Mouse (Mus musculus) spleen, adult 2 months (tissue): ENCODE results near the gene Mbtps2. TPM values are rescaled to one million over a fixed set of nuclear protein-coding genes. Genes with fewer than 3 reads are reported as not detected.
A peak's percentile ranks its signal among the peaks of the same experiment; 100 is the strongest.

ENCODE experiments used
- DNase-seq, 2 experiments: peaks; one replicate each; pipeline versions ENCODE4 v3.0.0 to v3.0.0-alpha.2; 2012 to 2021; ENCODE audit warnings: low spot score in 2 of 2, low read depth in 1 of 2
- H3K27ac ChIP-seq: fragments of 200-500 bp; 2 replicates; pipeline ENCODE4 v1.5.1; 2012; ENCODE audit warnings: low read length, inconsistent platforms; ENCODE audit not compliant: insufficient read depth
- H3K27me3 ChIP-seq: fragments of 200-500 bp; 2 replicates; pipeline ENCODE4 v1.6.1; 2012; ENCODE audit warnings: mild to moderate bottlenecking, moderate library complexity, low read length, inconsistent platforms; ENCODE audit not compliant: control insufficient read depth, insufficient read depth
- H3K36me3 ChIP-seq: fragments of 200-500 bp; 2 replicates; pipeline ENCODE4 v1.6.1; 2012; ENCODE audit warnings: mild to moderate bottlenecking, low read length, inconsistent platforms; ENCODE audit not compliant: control insufficient read depth, insufficient read depth
- H3K4me1 ChIP-seq: fragments of 200-500 bp; 2 replicates; pipeline ENCODE4 v1.6.1; 2011; ENCODE audit warnings: inconsistent platforms; ENCODE audit not compliant: control insufficient read depth, insufficient read depth, insufficient read length
- H3K4me3 ChIP-seq: fragments of 200-500 bp; 2 replicates; pipeline ENCODE4 v1.5.1; 2011; ENCODE audit warnings: mild to moderate bottlenecking, inconsistent platforms; ENCODE audit not compliant: insufficient read depth, insufficient read length; ENCODE audit errors: extremely low read depth
- CTCF ChIP-seq: fragments of 200-500 bp; IDR thresholded peaks from 2 replicates; pipeline ENCODE4 v1.5.1; 2011; ENCODE audit warnings: mild to moderate bottlenecking, inconsistent platforms; ENCODE audit not compliant: insufficient read depth, insufficient read length, insufficient replicate concordance; ENCODE audit errors: extremely low read depth
- POLR2A ChIP-seq: fragments of 200-500 bp; IDR thresholded peaks from 2 replicates; pipeline ENCODE4 v1.6.1; 2011; ENCODE audit warnings: low read depth, low read length, inconsistent platforms
- WGBS: fragments of 180-500 bp; shearing (Covaris S2); methylation state at CpG from one replicate; pipeline ENCODE4 v1.1.7; 2018; 5-methylcytosine and 5-hydroxymethylcytosine counted together
- polyA plus RNA-seq: library from polyadenylated mRNA; depleted of rRNA; stranded (reverse); fragments of >200 nt; gene quantifications from 2 replicates; pipeline ENCODE4 v1.2.3, GENCODE M21; 2012

Gene Mbtps2
- polyA plus RNA-seq, 1 experiment, result 5.3 TPM

- no peak overlapping the region for H3K27ac ChIP-seq
- H3K4me3 ChIP-seq, result no peak overlapping the region
- H3K36me3 ChIP-seq, result no peaks in the 10 kb centered on the region
- TF ChIP-seq POLR2A, result no peak
- no peak for TF ChIP-seq CTCF
- no peak for DNase-seq
- 75% methylated on average over 3 of the region's 3 CpGs for WGBS
- H3K4me1 ChIP-seq, result no peaks in the 10 kb centered on the region
- no peaks in the 10 kb centered on the region for H3K27me3 ChIP-seq
Measured at GRCm38 (mm10) chrX:157547082-157547481, 51.4 kb downstream of the Mbtps2 start.

GRCm38 (mm10) chrX:157506400-157506799 lies 92.1 kb downstream of the Mbtps2 start:
- H3K4me3 ChIP-seq, result no peak overlapping the region
- TF ChIP-seq CTCF, result no peak
- no peak for TF ChIP-seq POLR2A
- H3K27ac ChIP-seq, result no peak overlapping the region
- H3K36me3 ChIP-seq, result no peaks in the 10 kb centered on the region
- DNase-seq, result no peak
- no peaks in the 10 kb centered on the region for H3K4me1 ChIP-seq
- no peaks in the 10 kb centered on the region for H3K27me3 ChIP-seq
- 61% methylated on average over 5 of the region's 5 CpGs for WGBS

GRCm38 (mm10) chrX:157504506-157504905 lies 94.0 kb downstream of the Mbtps2 start:
- Histone ChIP-seq H3K4me3 (no peak overlapping the region), H3K27ac (no peak overlapping the region), H3K36me3 (no peaks in the 10 kb centered on the region), H3K4me1 (no peaks in the 10 kb centered on the region), H3K27me3 (no peaks in the 10 kb centered on the region)
- TF ChIP-seq CTCF (no peak), POLR2A (no peak)
- WGBS, result 84% methylated on average over 1 of the region's 1 CpGs
- no peak for DNase-seq

DNA sequence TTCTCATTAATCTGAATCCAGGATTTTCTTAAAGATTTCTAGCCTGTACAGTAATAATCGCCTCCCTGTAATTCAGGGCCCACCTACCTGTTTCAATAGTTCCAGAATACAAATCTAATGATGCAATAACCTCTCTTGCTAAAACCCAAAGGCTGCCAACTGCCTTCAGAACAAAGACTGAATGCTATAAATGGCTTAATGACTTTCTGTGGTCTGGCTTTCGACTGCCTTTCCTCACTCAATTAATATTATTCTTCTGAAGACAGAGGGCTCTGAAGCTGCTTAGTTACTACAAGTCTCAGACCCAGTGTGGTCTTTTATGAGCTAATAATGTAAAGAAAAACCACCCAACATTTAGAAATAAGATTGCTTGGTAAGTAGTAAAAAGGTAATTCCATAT lies 96.6 kb downstream of the Mbtps2 start:
- no peak for DNase-seq
- no peak overlapping the region for H3K27ac ChIP-seq
- H3K4me3 ChIP-seq, result no peak overlapping the region
- no peaks in the 10 kb centered on the region for H3K4me1 ChIP-seq
- 77% methylated on average over 2 of the region's 2 CpGs for WGBS
- TF ChIP-seq CTCF (no peak), POLR2A (no peak)
- no peaks in the 10 kb centered on the region for H3K36me3 ChIP-seq
- H3K27me3 ChIP-seq, result no peaks in the 10 kb centered on the region

DNA sequence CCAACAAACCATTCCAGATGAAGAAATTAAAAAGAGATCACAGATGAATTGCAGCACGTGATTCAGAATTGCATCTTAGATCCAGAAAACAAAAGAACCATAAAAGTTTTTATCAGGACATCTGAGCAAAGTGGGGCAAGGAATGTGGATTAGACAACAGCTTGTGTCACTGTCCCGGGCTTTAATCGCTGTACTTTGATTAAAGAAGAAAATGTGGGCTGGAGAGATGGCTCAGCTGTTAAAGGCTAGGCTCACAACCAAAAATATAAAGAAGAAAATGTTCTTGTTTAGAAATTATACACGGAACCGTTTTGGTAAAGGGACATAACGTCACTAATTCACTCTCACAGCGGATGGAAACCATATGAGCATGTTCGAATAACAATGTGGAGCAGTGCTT lies 98.5 kb downstream of the Mbtps2 start:
- no peak for DNase-seq
- Histone ChIP-seq H3K27ac (no peak overlapping the region), H3K27me3 (no peaks in the 10 kb centered on the region), H3K36me3 (no peaks in the 10 kb centered on the region), H3K4me1 (no peaks in the 10 kb centered on the region), H3K4me3 (no peak overlapping the region)
- no peak for TF ChIP-seq POLR2A
- TF ChIP-seq CTCF, result no peak
- WGBS, result 84% methylated on average over 8 of the region's 8 CpGs

DNA sequence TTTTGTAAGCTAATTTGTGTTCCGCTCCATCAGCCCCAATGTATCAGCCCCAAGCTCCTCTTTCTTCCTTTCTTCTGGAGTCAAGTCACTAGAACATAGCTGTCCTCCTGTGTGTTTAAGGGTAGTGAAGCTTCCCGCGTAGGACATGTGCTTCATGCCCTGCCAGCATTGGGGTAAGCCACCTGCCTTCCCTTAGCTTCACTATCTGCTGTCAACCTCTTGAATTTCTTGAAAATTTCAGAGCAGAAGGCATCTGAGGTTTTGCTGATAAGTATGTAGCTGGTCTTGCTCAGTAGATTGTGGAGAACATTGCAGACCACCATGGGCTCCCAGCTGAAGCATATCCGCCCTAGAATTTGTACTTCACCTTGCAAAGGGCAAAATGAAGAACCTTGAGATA lies 105.4 kb downstream of the Mbtps2 start:
- Histone ChIP-seq H3K36me3 (no peaks in the 10 kb centered on the region), H3K27ac (no peak overlapping the region), H3K27me3 (no peaks in the 10 kb centered on the region), H3K4me1 (peaks cover 4% of the 10 kb centered on the region; the same call in 1 of the 2 replicates), H3K4me3 (no peak overlapping the region)
- DNase-seq, result no peak
- 90% methylated on average over 4 of the region's 4 CpGs for WGBS
- no peak for TF ChIP-seq POLR2A
- TF ChIP-seq CTCF, result no peak

- H3K4me1 ChIP-seq, result peaks cover 4% of the 10 kb centered on the region; the same call in 1 of the 2 replicates
- TF ChIP-seq CTCF (no peak), POLR2A (peak; percentile 5; the same call in 1 of the 2 replicates)
- no peaks in the 10 kb centered on the region for H3K27me3 ChIP-seq
- WGBS, result 27% methylated on average over 42 of the region's 45 CpGs
- peak; percentile 26 to 62 for DNase-seq
- H3K27ac ChIP-seq, result peak within 1 kb of the TSS; percentile 90
- H3K4me3 ChIP-seq, result peak within 1 kb of the TSS; percentile 66
- no peaks in the 10 kb centered on the region for H3K36me3 ChIP-seq
Measured at GRCm38 (mm10) chrX:157491944-157492726, 106.4 kb downstream of the Mbtps2 start, which contains the start of gene Sms. Gene Sms, minus strand, starts transcription at chrX:157492287.
